Mouse (Mus musculus): ENCODE measurements around the gene Ift80.
"Not testable (repeated sequence)": the region's sequence is repeated elsewhere in the genome, so short reads cannot be mapped to it uniquely, and the experiment has no call there.

Ift80 gene

GRCm38 (mm10) chr3:69004437-69005337 is at the start of gene Ift80, which contains the start of gene Smc4:
Ift80 (minus strand) TSS chr3:69004570.
Smc4 (plus strand) TSS chr3:69004738.
- DNase-seq (ENCODE audit: low read depth) = peak; percentile 99

GRCm38 (mm10) chr3:69051894-69052293 is 47.5 kb upstream of the Ift80 start:
- DNase-seq (ENCODE audit: low read depth) = no peak

GRCm38 (mm10) chr3:69049011-69049410 is 44.6 kb upstream of the Ift80 start:
- DNase-seq (ENCODE audit: low read depth) = no peak

GRCm38 (mm10) chr3:69047684-69048083 is 43.3 kb upstream of the Ift80 start:
- DNase-seq (ENCODE audit: low read depth) = no peak

- no peak for DNase-seq (ENCODE audit: low read depth)
Measured at GRCm38 (mm10) chr3:69046509-69046908, 42.1 kb upstream of the Ift80 start.

GRCm38 (mm10) chr3:69045750-69046149 is 41.4 kb upstream of the Ift80 start:
- DNase-seq (ENCODE audit: low read depth) = no peak

GRCm38 (mm10) chr3:69045400-69045703 is 41.0 kb upstream of the Ift80 start:
- no peak for DNase-seq (ENCODE audit: low read depth)

- DNase-seq (ENCODE audit: low read depth) = peak; percentile 94
Measured at GRCm38 (mm10) chr3:69044645-69045399, 40.5 kb upstream of the Ift80 start, which contains the start of gene Trim59. Trim59 (minus strand) TSS chr3:69044755.

GRCm38 (mm10) chr3:69044167-69044591 is 39.8 kb upstream of the Ift80 start:
- DNase-seq (ENCODE audit: low read depth) = no peak

GRCm38 (mm10) chr3:69041298-69041697 is 36.9 kb upstream of the Ift80 start:
- DNase-seq (ENCODE audit: low read depth) = peak; percentile 83

- no peak for DNase-seq (ENCODE audit: low read depth)
Measured at GRCm38 (mm10) chr3:69040105-69040504, 35.7 kb upstream of the Ift80 start.

- no peak for DNase-seq (ENCODE audit: low read depth)
Measured at GRCm38 (mm10) chr3:69026133-69026783, 21.9 kb upstream of the Ift80 start.

GRCm38 (mm10) chr3:69020764-69021163 is 16.4 kb upstream of the Ift80 start:
- no peak for DNase-seq (ENCODE audit: low read depth)

- DNase-seq (ENCODE audit: low read depth) = peak; percentile 67
Measured at GRCm38 (mm10) chr3:69020285-69020684, 15.9 kb upstream of the Ift80 start.

- DNase-seq (ENCODE audit: low read depth) = not testable (repeated sequence)
Measured at GRCm38 (mm10) chr3:69018635-69019034, 14.3 kb upstream of the Ift80 start.

- DNase-seq (ENCODE audit: low read depth) = no peak
Measured at GRCm38 (mm10) chr3:69017181-69017580, 12.8 kb upstream of the Ift80 start.

- peak; percentile 41 for DNase-seq (ENCODE audit: low read depth)
Measured at GRCm38 (mm10) chr3:69008873-69009272, 4.5 kb upstream of the Ift80 start.

GRCm38 (mm10) chr3:69006246-69006760 is 1.9 kb upstream of the Ift80 start:
- DNase-seq (ENCODE audit: low read depth) = peak; percentile 68

- DNase-seq (ENCODE audit: low read depth) = peak; percentile 71
Measured at GRCm38 (mm10) chr3:69005338-69006245, 1.2 kb upstream of the Ift80 start.

GRCm38 (mm10) chr3:69004055-69004436 is 324 bp downstream of the Ift80 start:
- no peak for DNase-seq (ENCODE audit: low read depth)

- peak; percentile 30 for DNase-seq (ENCODE audit: low read depth)
Measured at GRCm38 (mm10) chr3:69002781-69003180, 1.6 kb downstream of the Ift80 start.
